Mouse (Mus musculus): ENCODE data around the gene Armc2. TPM values are rescaled to one million over a fixed set of nuclear protein-coding genes. Genes with fewer than 3 reads are reported as not detected.

Gene Armc2
- total and polyA plus RNA-seq, 3 experiments: 0.08 to 0.13 TPM; not detected in 1

DNA sequence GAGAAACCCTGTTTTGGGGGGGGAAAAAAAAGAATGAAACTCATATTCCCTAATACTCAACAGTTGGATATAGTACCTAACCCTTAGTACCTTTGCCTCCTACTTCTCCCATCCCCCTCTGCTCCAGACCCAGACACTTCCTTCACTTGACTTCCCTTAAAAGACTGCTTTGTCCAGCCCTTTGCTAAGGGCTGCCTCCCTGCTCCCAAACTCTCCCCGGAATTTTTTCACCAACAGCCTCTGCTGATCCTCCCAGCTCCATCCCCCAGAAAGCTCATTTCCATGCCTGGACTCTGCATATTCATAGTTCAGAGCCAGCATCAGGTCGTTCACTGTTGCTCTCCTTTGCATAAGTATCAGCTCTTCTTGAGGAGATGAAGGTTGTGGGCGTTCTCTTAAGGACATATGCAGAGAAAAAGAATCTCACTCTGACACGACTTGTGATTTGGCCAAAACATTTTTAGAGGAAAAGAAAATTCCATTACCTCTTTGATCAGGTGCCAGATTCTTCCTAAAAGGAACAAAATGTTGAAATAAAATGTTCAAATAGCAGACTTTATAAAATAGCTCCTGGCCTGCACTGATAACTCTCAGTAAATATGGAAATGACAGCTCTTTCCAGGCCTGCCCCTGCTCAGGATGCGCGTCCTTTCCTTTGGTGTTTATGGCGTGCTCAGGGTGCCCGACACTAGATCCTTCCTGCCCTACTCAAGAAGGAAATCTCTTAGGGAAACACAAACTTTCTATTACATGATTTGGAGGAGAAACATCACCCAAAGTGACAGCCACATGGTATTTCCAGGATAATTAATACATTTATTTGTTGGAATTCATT is 134.3 kb downstream of the Armc2 start:
- Histone ChIP-seq H3K4me3 (ENCODE audit: control insufficient read depth in 1 of 2, insufficient read depth in 1 of 2, low read depth in 2 of 2, low read length in 2 of 2) (no peak overlapping the region), H3K27ac (ENCODE audit: control insufficient read depth, low read depth, low read length) (no peak overlapping the region), H3K27me3 (ENCODE audit: control insufficient read depth in 1 of 2, insufficient read depth in 2 of 2, low read length in 2 of 2) (no peaks in the 10 kb centered on the region), H3K4me1 (ENCODE audit: control insufficient read depth in 1 of 2, insufficient read depth in 2 of 2, low read length in 2 of 2) (peaks cover 4 to 6% of the 10 kb centered on the region in 2 experiments; a peak in 3 of 4 replicates), H3K79me2 (ENCODE audit: control insufficient read depth, insufficient read depth, low read length, poor library complexity) (peaks cover 5% of the 10 kb centered on the region; the same call in 1 of the 2 replicates), H3K9ac (ENCODE audit: control insufficient read depth, low read depth, low read length, poor library complexity, severe bottlenecking) (no peak overlapping the region), H3K9me3 (replicated peaks; ENCODE audit: insufficient read depth, low read length) (no peaks in the 10 kb centered on the region), H3K36me3 (ENCODE audit: control insufficient read depth in 1 of 2, insufficient read depth in 2 of 2, low read length in 2 of 2) (peaks cover 0 to 7% of the 10 kb centered on the region in 2 experiments; a peak in 2 of 4 replicates)
- DNase-seq (ENCODE audit: low read depth, low spot score): no peak
- no peak for TF ChIP-seq E2F4 (IDR thresholded peaks at IDR 0.05; ENCODE audit: borderline replicate concordance, low read depth, low read length)
- no peak for TF ChIP-seq MEF2A (IDR thresholded peaks at IDR 0.05; ENCODE audit: extremely low read depth, insufficient replicate concordance, low read depth, low read length, poor library complexity, severe bottlenecking)
- TF ChIP-seq POLR2AphosphoS2 (IDR thresholded peaks at IDR 0.05; ENCODE audit: low read length): no peak
- no peak for TF ChIP-seq EP300 (IDR thresholded peaks at IDR 0.05; ENCODE audit: low read depth in 1 of 2, low read length in 2 of 2)
- TF ChIP-seq ZKSCAN1 (IDR thresholded peaks at IDR 0.05; ENCODE audit: low read depth, low read length): no peak
- no peak for TF ChIP-seq SIN3A (IDR thresholded peaks at IDR 0.05; ENCODE audit: low read length)
- TF ChIP-seq NRF1 (IDR thresholded peaks at IDR 0.05; ENCODE audit: insufficient read depth, low read depth, low read length, poor library complexity, severe bottlenecking): no peak
- TF ChIP-seq MYB (IDR thresholded peaks at IDR 0.05; ENCODE audit: low read depth, low read length): no peak
- TF ChIP-seq ZMIZ1 (IDR thresholded peaks at IDR 0.05; ENCODE audit: low read depth, low read length): no peak
- TF ChIP-seq GATA1 (IDR thresholded peaks at IDR 0.05; ENCODE audit: low read depth, low read length): no peak
- no peak for TF ChIP-seq MAFK (IDR thresholded peaks at IDR 0.05; ENCODE audit: borderline replicate concordance, low read depth, low read length)
- TF ChIP-seq ETS1 (IDR thresholded peaks at IDR 0.05; ENCODE audit: low read depth, low read length): no peak
- TF ChIP-seq CTCF (IDR thresholded peaks at IDR 0.05 in 2 of 3, conservative IDR thresholded peaks at IDR 0.05 in 1 of 3; ENCODE audit: control insufficient read depth in 1 of 3, insufficient read depth in 1 of 3, low read depth in 2 of 3, low read length in 3 of 3, poor library complexity in 1 of 3, severe bottlenecking in 1 of 3): no peak
- no peak for TF ChIP-seq ELF1 (IDR thresholded peaks at IDR 0.05; ENCODE audit: low read depth, low read length)
- no peak for TF ChIP-seq USF2 (IDR thresholded peaks at IDR 0.05; ENCODE audit: borderline replicate concordance in 1 of 2, insufficient read depth in 1 of 2, low read depth in 1 of 2, low read length in 2 of 2)
- TF ChIP-seq CHD2 (IDR thresholded peaks at IDR 0.05; ENCODE audit: low read length): no peak
- TF ChIP-seq MXI1 (IDR thresholded peaks at IDR 0.05; ENCODE audit: low read depth, low read length): no peak

DNA sequence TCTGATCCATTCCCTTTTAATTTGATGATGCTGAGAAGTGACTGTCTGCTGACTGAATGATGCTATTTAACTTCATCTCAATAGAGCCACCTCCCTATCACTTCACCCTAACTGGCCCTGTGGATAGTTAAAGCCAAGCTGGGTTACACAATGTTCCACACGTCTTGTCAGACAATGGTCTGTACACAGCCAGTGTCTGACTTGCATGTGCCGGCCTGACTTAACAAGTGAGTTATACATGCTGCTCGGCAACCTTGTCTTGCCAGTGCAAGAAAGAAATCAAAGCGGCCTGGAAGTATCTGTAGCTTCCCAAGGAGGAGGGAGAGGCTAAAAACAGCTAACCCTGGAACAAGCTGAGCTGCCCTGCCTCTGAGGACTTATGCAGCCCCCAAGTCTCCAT is 136.8 kb downstream of the Armc2 start:
- no peak for DNase-seq (ENCODE audit: low read depth, low spot score)
- Histone ChIP-seq H3K27ac (ENCODE audit: control insufficient read depth, low read depth, low read length) (no peak overlapping the region), H3K9ac (ENCODE audit: control insufficient read depth, low read depth, low read length, poor library complexity, severe bottlenecking) (no peak overlapping the region), H3K79me2 (ENCODE audit: control insufficient read depth, insufficient read depth, low read length, poor library complexity) (no peaks in the 10 kb centered on the region), H3K36me3 (ENCODE audit: control insufficient read depth in 1 of 2, insufficient read depth in 2 of 2, low read length in 2 of 2) (peaks cover 0 to under 1% of the 10 kb centered on the region in 2 experiments; a peak in 1 of 4 replicates), H3K4me1 (ENCODE audit: control insufficient read depth in 1 of 2, insufficient read depth in 2 of 2, low read length in 2 of 2) (0 out of 4 replicates have a peak, but pooled peaks cover 0 to 1% of the 10 kb centered on the region in 2 experiments), H3K9me3 (replicated peaks; ENCODE audit: insufficient read depth, low read length) (no peaks in the 10 kb centered on the region), H3K4me3 (ENCODE audit: control insufficient read depth in 1 of 2, insufficient read depth in 1 of 2, low read depth in 2 of 2, low read length in 2 of 2) (no peak overlapping the region), H3K27me3 (ENCODE audit: control insufficient read depth in 1 of 2, insufficient read depth in 2 of 2, low read length in 2 of 2) (no peaks in the 10 kb centered on the region)
- TF ChIP-seq POLR2AphosphoS2 (IDR thresholded peaks at IDR 0.05; ENCODE audit: low read length): no peak
- TF ChIP-seq SIN3A (IDR thresholded peaks at IDR 0.05; ENCODE audit: low read length): no peak
- TF ChIP-seq SMC3 (IDR thresholded peaks at IDR 0.05; ENCODE audit: low read depth, low read length): no peak
- TF ChIP-seq ZC3H11A (IDR thresholded peaks at IDR 0.05; ENCODE audit: low read depth, low read length): no peak
- no peak for TF ChIP-seq E2F4 (IDR thresholded peaks at IDR 0.05; ENCODE audit: borderline replicate concordance, low read depth, low read length)
- no peak for TF ChIP-seq MAX (IDR thresholded peaks at IDR 0.05; ENCODE audit: low read length)
- TF ChIP-seq GATA1 (IDR thresholded peaks at IDR 0.05; ENCODE audit: low read depth, low read length): no peak
- TF ChIP-seq GABPA (IDR thresholded peaks at IDR 0.05; ENCODE audit: low read depth, low read length): no peak
- no peak for TF ChIP-seq NELFE (IDR thresholded peaks at IDR 0.05; ENCODE audit: low read depth, low read length)
- TF ChIP-seq JUND (IDR thresholded peaks at IDR 0.05; ENCODE audit: low read depth, low read length): no peak
- TF ChIP-seq EP300 (IDR thresholded peaks at IDR 0.05; ENCODE audit: low read depth in 1 of 2, low read length in 2 of 2): no peak
- no peak for TF ChIP-seq MAFK (IDR thresholded peaks at IDR 0.05; ENCODE audit: borderline replicate concordance, low read depth, low read length)
- no peak for TF ChIP-seq MYC (IDR thresholded peaks at IDR 0.05; ENCODE audit: low read depth, low read length)
- TF ChIP-seq MEF2A (IDR thresholded peaks at IDR 0.05; ENCODE audit: extremely low read depth, insufficient replicate concordance, low read depth, low read length, poor library complexity, severe bottlenecking): no peak
- TF ChIP-seq BHLHE40 (IDR thresholded peaks at IDR 0.05; ENCODE audit: borderline replicate concordance, low read depth, low read length): no peak
- no peak for TF ChIP-seq HCFC1 (IDR thresholded peaks at IDR 0.05; ENCODE audit: low read depth, low read length)

Measured in MEL (cell line).